Mouse (Mus musculus) gastrocnemius, adult 8-10 months (tissue): ENCODE measurements around the gene Cnnm3. TPM values are rescaled to one million over a fixed set of nuclear protein-coding genes. Genes with fewer than 3 reads are reported as not detected.
"Not testable (repeated sequence)": the region's sequence is repeated elsewhere in the genome, so short reads cannot be mapped to it uniquely, and the experiment has no call there.

Experiments used
- DNase-seq, 2 experiments: peaks; one replicate each; pipeline ENCODE4 v3.0.0; 2022; ENCODE audit warnings: low spot score in 2 of 2
- total RNA-seq, 4 experiments: library from RNA; stranded (reverse); gene quantifications; 2 replicates each; pipeline ENCODE4 v1.2.4; 2022

The Cnnm3 gene
- total RNA-seq, 4 experiments from 2014 or later: 8.9 to 12.8 (median 11.3) TPM

- peak; percentile 84 to 90 for DNase-seq
Observed at GRCm38 (mm10) chr1:36535477-36536396, 24.1 kb downstream of the Cnnm3 start.

DNA sequence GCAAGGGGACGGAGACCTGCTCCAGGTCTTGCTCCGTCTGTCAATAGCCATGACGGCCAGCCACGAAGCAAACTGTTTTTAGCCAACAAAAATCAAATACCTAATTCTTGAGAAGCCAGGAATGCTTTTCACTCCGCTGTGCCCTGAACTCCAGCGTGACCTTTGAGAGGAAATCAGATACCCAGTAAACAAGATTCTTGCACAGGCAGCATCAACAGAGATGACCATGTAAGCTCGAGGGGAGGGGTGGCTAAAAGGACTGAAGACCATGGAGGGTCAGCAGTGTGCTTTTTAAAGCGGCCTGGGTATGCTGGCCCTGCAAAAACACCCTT, 24.7 kb downstream of the Cnnm3 start:
- no peak for DNase-seq

DNA sequence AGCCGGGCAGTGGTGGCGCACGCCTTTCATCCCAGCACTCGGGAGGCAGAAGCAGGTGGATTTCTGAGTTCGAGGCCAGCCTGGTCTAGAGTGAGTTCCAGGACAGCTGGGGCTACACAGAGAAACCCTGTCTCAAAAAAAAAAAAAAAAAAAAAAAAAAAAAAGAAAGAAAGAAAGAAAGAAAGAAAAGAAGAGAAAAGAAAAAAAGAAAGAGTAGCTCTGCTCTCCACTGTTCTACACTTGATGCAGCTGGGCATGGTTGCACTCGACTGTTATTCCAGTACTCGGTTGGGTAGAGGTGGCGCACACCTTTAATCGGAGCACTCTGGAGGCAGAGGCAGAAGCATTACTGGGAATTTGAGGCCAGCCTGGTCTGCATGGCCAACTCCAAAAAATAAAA, 25.1 kb downstream of the Cnnm3 start, which contains the start of gene Ankrd23:
TSS of gene Ankrd23 (minus strand) at position 101 of the 400 bp plus-strand sequence.
- not testable (repeated sequence) for DNase-seq

DNA sequence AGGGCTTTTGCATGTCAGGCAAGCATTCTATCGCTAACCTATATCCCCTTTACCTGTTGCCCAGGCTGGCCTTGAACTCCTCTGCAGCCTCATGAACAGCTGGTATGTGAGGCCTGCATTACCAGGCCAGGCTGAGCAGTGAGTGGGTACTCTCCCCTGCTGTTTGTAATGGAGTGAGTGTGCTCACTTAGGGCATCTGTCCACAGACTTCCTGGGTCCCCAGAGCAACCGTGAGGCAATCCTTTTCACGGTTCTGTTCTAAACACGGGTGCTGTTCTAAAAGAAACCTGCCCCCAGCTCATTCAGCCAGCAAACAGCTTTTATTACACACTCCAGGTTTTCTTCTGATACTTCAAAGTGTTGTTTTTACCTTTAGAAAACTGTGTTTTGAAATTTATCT, 27.1 kb downstream of the Cnnm3 start:
- DNase-seq: no peak

DNA sequence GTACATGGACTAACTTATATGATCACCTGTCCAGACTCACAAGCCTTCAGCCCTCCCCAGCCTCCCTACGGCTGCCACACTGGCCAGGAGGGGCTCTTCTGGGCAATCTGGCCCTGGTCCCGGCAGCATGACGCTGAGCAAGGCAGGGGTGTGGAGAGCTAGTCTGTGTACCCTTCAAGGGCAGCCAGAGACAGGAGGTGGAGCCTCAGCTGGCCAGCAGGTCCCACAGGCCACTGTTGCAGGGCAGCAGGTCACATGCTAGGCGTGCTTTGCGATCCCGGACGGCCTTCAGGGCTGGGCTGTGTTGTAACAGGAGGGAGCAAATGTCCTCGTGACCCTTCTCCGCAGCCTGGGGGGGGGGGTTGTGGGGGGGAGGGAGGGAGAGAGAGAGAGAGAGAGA, 27.5 kb downstream of the Cnnm3 start, which contains the start of gene Gm42417:
TSS of gene Gm42417 (minus strand) at position 244 of the 400 bp plus-strand sequence.
- DNase-seq: peak; percentile 78 to 90

- DNase-seq: no peak
Observed at GRCm38 (mm10) chr1:36540132-36540531, 28.5 kb downstream of the Cnnm3 start.

- DNase-seq: no peak
Observed at GRCm38 (mm10) chr1:36540807-36541206, 29.1 kb downstream of the Cnnm3 start.

GRCm38 (mm10) chr1:36541844-36542243, 30.2 kb downstream of the Cnnm3 start:
- no peak for DNase-seq

GRCm38 (mm10) chr1:36542925-36543324, 31.3 kb downstream of the Cnnm3 start:
- DNase-seq: no peak

DNA sequence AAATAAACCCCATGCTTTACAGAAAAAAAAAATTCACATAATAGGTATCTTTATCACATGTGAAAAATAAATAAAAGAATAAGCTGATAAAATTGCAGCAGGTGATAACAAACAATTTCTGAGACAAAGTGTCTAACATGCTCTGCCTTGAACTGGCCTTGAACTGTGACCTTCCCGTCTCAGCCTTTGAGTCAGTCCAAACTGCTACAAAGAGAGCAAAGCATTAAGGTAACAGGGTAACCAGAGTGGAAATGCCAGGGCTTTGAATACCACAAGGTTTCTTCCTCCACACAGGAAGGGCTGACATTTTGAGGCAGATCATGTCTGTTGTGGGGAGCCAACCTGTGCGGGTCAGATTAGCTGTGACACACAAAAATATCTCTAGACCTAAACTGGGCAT, 33.7 kb downstream of the Cnnm3 start:
- DNase-seq: no peak

GRCm38 (mm10) chr1:36545845-36546600, 34.4 kb downstream of the Cnnm3 start:
- DNase-seq: no peak

DNA sequence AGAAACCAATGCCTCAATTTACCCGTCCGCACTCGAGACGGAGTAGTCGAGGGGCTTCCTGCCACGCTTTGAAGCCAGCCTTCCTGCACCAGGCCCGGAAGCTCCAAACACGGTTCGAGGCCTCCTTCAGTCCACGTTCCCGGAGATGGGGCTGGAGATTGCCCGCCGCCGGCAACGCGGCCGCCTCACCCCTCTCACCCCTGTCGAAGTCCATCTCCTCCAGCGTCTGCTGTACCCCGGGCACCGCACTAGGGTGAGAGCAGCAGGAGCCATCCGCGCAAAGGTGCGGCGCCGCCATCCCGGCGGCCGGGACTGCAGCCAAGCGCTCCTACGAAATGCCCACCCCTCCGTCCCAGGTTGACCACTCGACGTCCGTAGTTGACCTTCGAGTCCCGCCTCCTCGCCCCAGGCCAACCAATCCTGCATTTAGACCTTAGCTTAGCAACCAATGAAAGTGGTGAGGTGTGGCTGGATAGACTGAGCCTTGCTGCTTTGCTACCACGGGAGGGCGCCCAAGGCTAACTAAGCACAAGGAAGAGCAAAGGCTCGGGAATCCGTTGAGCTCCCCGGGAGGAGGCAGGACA, 35.3 kb downstream of the Cnnm3 start, which contains the start of gene Ankrd39:
TSS of gene Ankrd39 (minus strand) at position 558 of the 584 bp plus-strand sequence.
- peak; percentile 98 for DNase-seq

DNA sequence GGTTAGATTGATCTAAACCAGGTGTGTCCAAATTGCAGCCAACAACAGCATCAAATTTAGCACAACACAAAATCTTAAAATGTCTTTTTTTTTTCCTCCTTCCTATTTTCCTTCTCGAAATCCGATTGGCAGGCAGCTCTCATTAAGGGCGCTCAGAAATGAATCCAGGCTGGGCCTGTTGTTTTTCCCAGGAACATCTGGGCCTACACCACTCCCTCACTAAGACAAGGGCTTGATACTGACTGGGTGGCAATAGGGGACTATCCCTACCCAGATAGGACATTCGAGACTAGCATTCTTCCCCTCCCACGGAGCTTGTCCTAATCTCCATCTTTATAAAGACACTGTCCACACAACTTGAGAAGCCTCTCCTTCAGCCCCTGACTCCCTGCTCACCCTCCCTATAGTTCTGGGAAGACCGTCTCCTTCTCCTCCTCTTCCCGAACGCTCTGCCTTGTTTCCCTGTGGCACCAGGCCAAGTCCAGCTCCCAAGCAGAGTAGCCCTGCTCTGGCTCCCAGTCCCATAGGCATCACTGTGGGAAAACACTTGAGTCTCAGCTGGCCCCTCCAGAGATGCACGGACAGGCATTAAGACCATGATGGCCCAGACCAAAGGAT, 36.4 kb downstream of the Cnnm3 start:
- no peak for DNase-seq

DNA sequence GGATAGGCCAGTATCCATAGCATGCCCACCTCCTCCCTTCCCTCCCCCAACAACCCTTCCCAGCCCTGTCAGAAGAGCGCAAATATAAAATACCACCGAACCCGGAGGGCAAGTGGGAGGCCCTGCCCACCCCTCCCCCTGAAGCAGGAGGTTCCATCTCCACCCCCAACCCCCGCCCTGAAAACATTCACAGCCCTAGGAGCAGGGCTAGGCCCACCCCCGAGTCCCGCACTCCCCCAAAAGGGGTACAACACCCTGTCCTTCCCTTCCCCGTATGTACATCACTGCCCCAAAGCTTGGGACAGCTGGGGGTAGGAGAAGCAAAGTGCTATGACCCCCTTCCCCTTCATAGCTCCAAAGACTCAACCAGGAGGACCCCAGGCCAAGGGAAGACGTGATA, 37.1 kb downstream of the Cnnm3 start:
- no peak for DNase-seq

- no peak for DNase-seq
Observed at GRCm38 (mm10) chr1:36549491-36549890, 37.8 kb downstream of the Cnnm3 start.

DNA sequence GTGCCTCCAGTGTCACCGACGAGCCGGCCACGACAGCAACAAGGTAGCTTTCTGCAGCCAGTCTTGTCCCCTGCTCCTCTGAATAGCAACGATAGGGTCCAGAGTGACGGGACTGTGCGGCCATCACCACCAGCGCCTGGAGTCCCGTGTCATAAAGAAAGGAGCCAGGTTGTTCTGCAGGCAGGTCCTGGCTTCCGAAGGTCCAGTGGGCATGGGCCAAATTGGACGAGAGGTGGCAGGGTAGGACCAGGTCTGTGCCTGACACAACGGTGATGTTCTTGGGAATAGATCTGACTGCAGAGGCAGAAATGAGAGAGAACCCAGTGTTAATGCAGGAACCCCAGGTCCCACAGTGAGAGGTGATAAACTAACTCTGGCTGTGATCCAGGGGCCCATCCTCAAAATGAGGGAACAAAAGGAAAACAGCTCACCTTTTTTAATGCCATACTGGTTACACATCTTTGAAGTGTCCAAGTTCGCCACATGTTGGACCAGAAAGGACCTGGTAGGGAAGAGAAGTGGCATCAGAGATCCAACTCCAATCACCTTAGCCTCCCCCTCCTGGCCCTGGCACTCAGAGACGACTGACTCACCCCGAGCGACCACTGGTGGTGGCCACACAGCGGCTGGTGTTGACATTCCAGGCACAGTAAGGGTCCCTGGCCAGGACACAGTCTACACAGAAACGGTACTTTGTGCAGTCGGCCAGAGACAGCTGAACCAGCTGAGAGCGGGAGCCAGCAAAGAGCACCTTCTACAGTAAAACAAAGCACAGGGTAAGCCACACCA, 38.6 kb downstream of the Cnnm3 start:
- no peak for DNase-seq

DNA sequence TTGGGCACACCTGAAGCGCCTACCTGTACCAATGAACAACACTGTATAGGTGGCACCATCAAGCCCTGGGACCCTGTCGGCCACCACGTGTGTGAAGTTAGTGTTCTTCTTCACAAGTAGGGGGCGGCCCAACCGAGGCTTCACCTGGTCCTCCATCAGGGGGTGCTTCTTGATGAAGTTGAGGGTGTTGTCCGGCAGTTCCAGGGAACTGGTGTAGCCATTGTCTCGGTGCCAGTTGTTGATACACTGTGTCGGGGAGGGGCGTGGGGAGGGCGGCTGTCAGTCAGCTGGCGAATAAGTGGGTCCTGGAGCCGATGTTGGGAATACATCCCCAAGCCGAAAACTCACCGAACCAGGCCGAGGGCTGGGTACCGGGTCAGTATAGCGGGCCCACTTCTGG, 40.2 kb downstream of the Cnnm3 start:
- DNase-seq: no peak

DNA sequence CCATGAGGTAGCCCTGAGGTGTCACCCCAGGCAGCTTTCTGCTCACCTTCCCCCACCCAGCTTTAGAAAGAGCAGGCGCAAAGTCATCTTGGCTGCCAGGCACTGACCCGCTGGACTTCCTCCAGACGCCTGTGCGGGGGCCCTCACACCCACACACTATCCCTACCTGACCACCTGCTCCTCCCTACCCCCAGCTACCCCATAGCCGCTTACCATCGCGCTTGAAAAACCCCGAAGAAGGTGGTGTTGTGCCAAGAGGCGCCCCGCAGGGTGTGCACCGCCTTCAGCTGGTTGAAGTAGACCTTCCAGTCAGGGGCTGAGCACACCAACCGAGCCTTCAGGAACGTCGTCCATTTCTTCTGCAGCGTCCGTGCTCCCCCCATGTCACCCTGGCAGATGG, 40.8 kb downstream of the Cnnm3 start:
- no peak for DNase-seq

DNA sequence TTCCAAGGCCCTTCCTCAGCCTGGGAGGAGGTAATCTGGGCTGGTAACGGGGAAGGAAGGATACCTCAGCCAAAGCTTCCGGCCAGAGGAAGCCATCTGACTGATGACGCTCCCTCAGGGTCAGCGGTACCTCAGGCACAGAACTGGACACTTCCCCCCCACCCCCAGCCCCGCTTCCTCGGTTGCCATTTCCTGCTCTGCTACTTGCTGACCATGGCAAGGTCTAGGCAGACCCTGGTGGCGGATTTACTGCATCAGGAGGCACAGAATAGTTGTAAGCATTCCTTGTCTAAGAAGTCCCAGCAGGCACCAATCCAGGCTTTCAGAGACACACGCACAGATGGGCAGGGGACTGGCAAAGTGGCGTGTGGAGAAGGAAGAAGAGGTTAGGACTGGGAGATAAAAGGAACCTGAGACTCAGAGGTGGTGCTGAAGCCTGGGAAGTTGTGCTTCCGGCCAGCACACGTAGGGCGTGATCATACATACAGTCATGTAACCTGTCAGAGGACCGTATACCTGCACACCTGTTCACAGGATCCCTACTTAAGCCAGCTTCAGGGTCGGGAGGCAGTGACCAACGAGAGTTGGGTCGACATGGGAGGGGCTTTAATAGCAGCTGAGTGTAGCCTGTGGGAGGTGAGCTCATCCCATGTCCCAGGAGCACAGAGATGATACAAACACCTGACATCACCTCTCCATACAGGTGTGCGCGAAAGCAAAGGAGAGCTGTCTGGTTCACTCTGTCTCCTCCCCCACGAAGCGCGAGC, 43.1 kb downstream of the Cnnm3 start:
- no peak for DNase-seq
